Mouse (Mus musculus) CH12.LX (cell line): ENCODE measurements at regions not wholly inside any gene's neighbourhood (a gene's known extent, or its start where the extent isn't known, plus 50 kb on each side); places are given as distances from the start of the nearest gene placed in this dataset.

ENCODE experiments used
- CTCF ChIP-seq, 2 experiments: IDR thresholded peaks in 1 of 2; conservative IDR thresholded peaks in 1 of 2; 2 replicates each; pipeline ENCODE4 v1.5.1; 2011 to 2012; ENCODE audit warnings: low read depth in 2 of 2, low read length in 2 of 2, improper control_type of control experiment in 1 of 2, inconsistent platforms in 1 of 2, mild to moderate bottlenecking in 1 of 2, moderate library complexity in 1 of 2
- E2F4 ChIP-seq: IDR thresholded peaks from 2 replicates; pipeline ENCODE4 v1.6.1; 2011; ENCODE audit warnings: low read depth, low read length, improper control_type of control experiment; ENCODE audit not compliant: insufficient replicate concordance
- EP300 ChIP-seq: IDR thresholded peaks from 2 replicates; pipeline ENCODE4 v1.6.1; 2011; ENCODE audit warnings: low read length, improper control_type of control experiment
- GABPA ChIP-seq: IDR thresholded peaks from 2 replicates; pipeline ENCODE4 v1.6.1; 2012; ENCODE audit warnings: low read depth, low read length, improper control_type of control experiment, inconsistent platforms; ENCODE audit not compliant: insufficient replicate concordance

DNA sequence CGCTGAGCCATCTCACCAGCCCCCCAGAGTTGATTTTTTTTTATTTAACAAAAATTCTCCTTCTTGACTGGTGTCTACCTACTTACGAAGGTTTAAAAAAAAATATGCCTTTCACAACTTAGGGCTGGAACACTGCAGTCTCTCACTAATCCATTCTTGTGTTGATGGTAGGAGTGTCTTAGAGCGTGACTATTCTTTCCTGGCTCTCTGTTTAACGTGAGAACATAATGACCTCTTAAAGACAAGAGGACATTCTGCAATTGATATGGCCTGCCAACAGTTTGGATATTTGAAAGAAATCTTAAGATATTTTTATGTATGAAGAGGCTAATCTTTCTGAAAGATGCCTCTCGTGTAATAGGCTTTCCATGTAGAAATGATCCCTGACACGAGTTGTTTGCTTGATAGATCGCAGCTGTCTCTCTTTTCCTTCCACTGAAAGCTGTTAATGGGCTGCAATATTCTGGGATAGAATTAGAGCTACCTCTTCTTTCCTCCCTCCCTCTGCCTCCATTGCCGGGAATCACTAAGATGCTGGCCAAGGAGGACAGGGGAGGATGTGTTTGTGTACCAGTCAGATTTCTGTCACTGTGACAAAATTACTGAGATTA is 101.2 kb upstream of the Adra1d start:
- no peak for TF ChIP-seq E2F4
- TF ChIP-seq CTCF (conservative IDR thresholded peaks at IDR 0.05 in 1 of 2, IDR thresholded peaks at IDR 0.05 in 1 of 2; ENCODE audit: low read depth in 2 of 2, low read length in 2 of 2) = no peak
- no peak for TF ChIP-seq GABPA
- TF ChIP-seq EP300 = no peak
